Mouse (Mus musculus) E14TG2a.4 (cell line): ENCODE measurements around the gene Lhfpl3.

Source experiments
- H3K27me3 ChIP-seq: 2 replicates; pipeline ENCODE4 v1.6.1; 2014; ENCODE audit warnings: low read length, control low read depth; ENCODE audit not compliant: insufficient read depth
- H3K36me3 ChIP-seq: 2 replicates; pipeline ENCODE4 v1.6.1; 2014; ENCODE audit warnings: low read length, control low read depth; ENCODE audit not compliant: insufficient read depth
- H3K4me1 ChIP-seq: replicated peaks from 2 replicates; pipeline ENCODE4 v1.6.1; 2014; ENCODE audit warnings: low read depth, low read length, control low read depth
- H3K4me3 ChIP-seq: replicated peaks from 2 replicates; pipeline ENCODE4 v1.5.1; 2014; ENCODE audit warnings: mild to moderate bottlenecking, low read length
- H3K9me3 ChIP-seq: 2 replicates; pipeline ENCODE4 v1.6.1; 2014; ENCODE audit warnings: low read length, control low read depth
- CTCF ChIP-seq: conservative IDR thresholded peaks from 2 replicates; pipeline ENCODE4 v1.5.1; 2014; ENCODE audit warnings: low read length
- NANOG ChIP-seq: IDR thresholded peaks from 2 replicates; pipeline ENCODE4 v1.6.1; 2014; ENCODE audit warnings: borderline replicate concordance, low read length, mixed read lengths
- POU5F1 ChIP-seq: IDR thresholded peaks from 2 replicates; pipeline ENCODE4 v1.6.1; 2014; ENCODE audit warnings: low read length, borderline replicate concordance

Gene Lhfpl3

GRCm38 (mm10) chr5:22897228-22897627, 151.4 kb downstream of the Lhfpl3 start:
- Histone ChIP-seq H3K27me3 (no peaks in the 10 kb centered on the region), H3K4me1 (no peaks in the 10 kb centered on the region), H3K9me3 (no peaks in the 10 kb centered on the region), H3K36me3 (no peaks in the 10 kb centered on the region), H3K4me3 (no peak overlapping the region)
- TF ChIP-seq POU5F1 (no peak), CTCF (no peak), NANOG (no peak)

GRCm38 (mm10) chr5:22897656-22898289, 151.9 kb downstream of the Lhfpl3 start:
- no peaks in the 10 kb centered on the region for H3K9me3 ChIP-seq
- no peaks in the 10 kb centered on the region for H3K36me3 ChIP-seq
- H3K27me3 ChIP-seq = no peaks in the 10 kb centered on the region
- H3K4me1 ChIP-seq = no peaks in the 10 kb centered on the region
- TF ChIP-seq CTCF (no peak), NANOG (no peak), POU5F1 (no peak)
- H3K4me3 ChIP-seq = no peak overlapping the region

- Histone ChIP-seq H3K4me3 (no peak overlapping the region), H3K27me3 (no peaks in the 10 kb centered on the region), H3K36me3 (no peaks in the 10 kb centered on the region), H3K4me1 (no peaks in the 10 kb centered on the region), H3K9me3 (no peaks in the 10 kb centered on the region)
- TF ChIP-seq POU5F1 (no peak), CTCF (no peak), NANOG (no peak)
These were observed 152.7 kb downstream of the Lhfpl3 start for GRCm38 (mm10) chr5:22898593-22898992.

GRCm38 (mm10) chr5:22899913-22900312, 154.1 kb downstream of the Lhfpl3 start:
- no peaks in the 10 kb centered on the region for H3K36me3 ChIP-seq
- H3K4me1 ChIP-seq = no peaks in the 10 kb centered on the region
- no peak for TF ChIP-seq POU5F1
- TF ChIP-seq NANOG = no peak
- no peak for TF ChIP-seq CTCF
- no peaks in the 10 kb centered on the region for H3K9me3 ChIP-seq
- H3K4me3 ChIP-seq = no peak overlapping the region
- no peaks in the 10 kb centered on the region for H3K27me3 ChIP-seq

- Histone ChIP-seq H3K9me3 (no peaks in the 10 kb centered on the region), H3K4me1 (no peaks in the 10 kb centered on the region), H3K4me3 (no peak overlapping the region), H3K36me3 (no peaks in the 10 kb centered on the region), H3K27me3 (no peaks in the 10 kb centered on the region)
- no peak for TF ChIP-seq CTCF
These were observed 171.3 kb downstream of the Lhfpl3 start for GRCm38 (mm10) chr5:22917197-22917596.

- Histone ChIP-seq H3K4me3 (no peak overlapping the region), H3K4me1 (no peaks in the 10 kb centered on the region), H3K9me3 (no peaks in the 10 kb centered on the region), H3K36me3 (no peaks in the 10 kb centered on the region), H3K27me3 (no peaks in the 10 kb centered on the region)
- TF ChIP-seq POU5F1 (no peak), CTCF (no peak), NANOG (no peak)
These were observed 180.3 kb downstream of the Lhfpl3 start for GRCm38 (mm10) chr5:22926171-22926570.

GRCm38 (mm10) chr5:22928746-22929145, 182.9 kb downstream of the Lhfpl3 start:
- Histone ChIP-seq H3K4me3 (no peak overlapping the region), H3K36me3 (no peaks in the 10 kb centered on the region), H3K27me3 (no peaks in the 10 kb centered on the region), H3K9me3 (no peaks in the 10 kb centered on the region), H3K4me1 (no peaks in the 10 kb centered on the region)
- no peak for TF ChIP-seq CTCF
- no peak for TF ChIP-seq POU5F1
- no peak for TF ChIP-seq NANOG

GRCm38 (mm10) chr5:22943306-22943705, 197.4 kb downstream of the Lhfpl3 start:
- no peaks in the 10 kb centered on the region for H3K36me3 ChIP-seq
- no peak overlapping the region for H3K4me3 ChIP-seq
- no peaks in the 10 kb centered on the region for H3K9me3 ChIP-seq
- no peaks in the 10 kb centered on the region for H3K27me3 ChIP-seq
- no peak for TF ChIP-seq NANOG
- no peak for TF ChIP-seq POU5F1
- TF ChIP-seq CTCF = no peak
- H3K4me1 ChIP-seq = no peaks in the 10 kb centered on the region

- no peaks in the 10 kb centered on the region for H3K4me1 ChIP-seq
- no peaks in the 10 kb centered on the region for H3K9me3 ChIP-seq
- no peaks in the 10 kb centered on the region for H3K27me3 ChIP-seq
- no peaks in the 10 kb centered on the region for H3K36me3 ChIP-seq
- H3K4me3 ChIP-seq = no peak overlapping the region
- no peak; the same call in 1 of the 2 replicates for TF ChIP-seq CTCF
- no peak for TF ChIP-seq NANOG
- TF ChIP-seq POU5F1 = no peak
These were observed 217.4 kb downstream of the Lhfpl3 start for GRCm38 (mm10) chr5:22963300-22963699.

- Histone ChIP-seq H3K36me3 (no peaks in the 10 kb centered on the region), H3K27me3 (no peaks in the 10 kb centered on the region), H3K4me1 (no peaks in the 10 kb centered on the region), H3K4me3 (no peak overlapping the region), H3K9me3 (no peaks in the 10 kb centered on the region)
- TF ChIP-seq NANOG (no peak), POU5F1 (no peak), CTCF (no peak)
These were observed 240.9 kb downstream of the Lhfpl3 start for GRCm38 (mm10) chr5:22986771-22987170.
